Mouse (Mus musculus) urinary bladder, postnatal 36 days (tissue): ENCODE results near the gene Med16.

Experiments
- DNase-seq, 2 experiments: peaks; one replicate each; pipeline ENCODE4 v3.0.0; 2022; ENCODE audit warnings: low spot score in 2 of 2, mixed read lengths in 1 of 2

The Med16 gene

DNA sequence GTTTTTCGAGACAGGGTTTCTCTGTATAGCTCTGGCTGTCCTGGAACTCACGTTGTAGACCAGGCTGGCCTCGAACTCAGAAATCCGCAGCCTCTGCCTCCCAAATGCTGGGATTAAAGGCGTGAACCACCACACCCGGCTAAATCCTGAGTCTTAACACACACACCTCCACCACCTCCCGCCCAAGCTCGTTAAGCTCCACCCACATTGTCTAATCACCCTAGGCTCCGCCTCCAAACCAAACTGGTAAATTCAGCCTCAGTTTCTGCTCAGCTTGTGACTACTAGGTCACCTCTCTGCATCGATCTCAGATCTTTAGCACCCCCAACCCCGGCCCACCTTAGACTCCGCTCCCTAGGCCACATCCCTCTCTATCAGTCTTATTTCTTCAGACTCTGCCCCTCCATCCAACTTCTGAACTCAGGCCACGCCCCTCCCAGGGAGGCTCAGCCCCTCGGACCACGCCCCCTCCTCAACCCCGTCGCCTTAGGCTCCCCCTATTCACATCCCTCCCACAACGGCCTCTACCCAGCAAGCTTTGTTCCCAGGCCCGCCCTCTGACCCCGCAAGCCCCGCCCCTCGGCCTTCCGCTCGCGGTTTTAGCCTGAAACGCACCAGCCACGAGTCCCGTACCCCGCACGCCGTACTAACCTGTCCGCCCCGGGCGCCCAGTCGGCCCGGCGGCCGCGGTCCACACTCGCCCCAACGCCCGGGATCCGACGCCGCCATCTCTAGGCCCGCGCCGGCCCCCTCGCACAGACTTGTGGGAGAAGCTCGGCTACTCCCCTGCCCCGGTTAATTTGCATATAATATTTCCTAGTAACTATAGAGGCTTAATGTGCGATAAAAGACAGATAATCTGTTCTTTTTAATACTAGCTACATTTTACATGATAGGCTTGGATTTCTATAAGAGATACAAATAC lies at the start of gene Med16:
Med16 (minus strand) TSS at position 757 of the 925 bp plus-strand sequence.
- peak; percentile 94 to 95 for DNase-seq

DNA sequence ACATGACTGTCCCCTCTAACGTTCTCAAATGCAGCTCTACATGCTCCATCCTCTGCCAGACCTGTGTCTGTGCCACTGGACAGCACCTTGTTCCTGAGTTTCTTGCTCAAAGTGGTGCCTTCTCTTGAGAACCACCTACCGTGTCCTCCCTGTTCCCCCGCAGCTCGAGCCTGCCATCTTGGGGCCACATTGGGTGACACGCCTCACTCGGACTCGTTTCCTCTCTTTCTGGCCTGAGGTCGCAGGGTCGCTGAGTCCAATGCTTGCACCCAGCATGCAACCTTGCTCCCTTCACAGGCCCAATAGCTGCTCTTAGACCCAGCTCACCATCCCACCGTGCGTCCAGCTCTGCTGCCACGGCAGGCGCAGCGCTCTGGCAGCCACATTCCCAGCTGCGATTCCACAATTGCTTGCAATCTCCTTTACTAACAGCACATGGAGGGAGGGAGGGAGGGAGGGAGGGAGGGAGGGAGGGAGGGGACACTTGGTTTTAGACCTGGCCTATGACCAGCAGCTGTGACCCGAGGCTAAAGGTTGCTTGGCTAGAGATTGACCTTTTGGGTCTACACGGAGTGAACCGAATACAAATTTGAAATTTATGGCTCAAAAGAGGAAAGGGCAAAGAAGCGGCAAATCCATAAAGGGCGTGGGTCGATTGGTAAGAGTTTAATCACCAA lies 49.6 kb upstream of the Med16 start:
- DNase-seq, result peak; percentile 73 to 85

- no peak for DNase-seq
Measured at GRCm38 (mm10) chr10:79956643-79957154, 48.0 kb upstream of the Med16 start.

GRCm38 (mm10) chr10:79955691-79956090 lies 47.0 kb upstream of the Med16 start:
- DNase-seq, result no peak

GRCm38 (mm10) chr10:79953946-79954345 lies 45.2 kb upstream of the Med16 start:
- DNase-seq, result no peak

DNA sequence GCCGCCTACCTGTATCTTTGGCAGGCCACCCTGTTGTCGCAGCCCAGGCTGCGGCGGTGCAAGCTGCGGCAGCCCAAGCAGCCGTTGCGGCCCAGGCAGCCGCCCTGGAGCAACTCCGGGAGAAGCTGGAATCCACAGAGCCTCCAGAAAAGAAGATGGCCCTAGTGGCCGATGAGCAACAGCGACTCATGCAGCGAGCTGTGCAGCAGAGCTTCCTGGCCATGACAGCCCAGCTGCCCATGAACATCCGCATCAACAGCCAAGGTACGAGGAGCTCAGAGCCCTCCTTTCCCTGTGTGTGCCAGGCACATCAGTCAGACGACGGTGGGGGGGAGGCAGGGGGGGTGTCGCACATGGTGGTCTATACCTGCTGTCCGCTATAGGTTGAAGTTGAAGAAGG lies 41.9 kb upstream of the Med16 start:
- DNase-seq, result no peak

- no peak for DNase-seq
Measured at GRCm38 (mm10) chr10:79949873-79950272, 41.1 kb upstream of the Med16 start.

GRCm38 (mm10) chr10:79947502-79947901 lies 38.8 kb upstream of the Med16 start:
- no peak for DNase-seq

GRCm38 (mm10) chr10:79946752-79947322 lies 38.1 kb upstream of the Med16 start:
- no peak for DNase-seq

DNA sequence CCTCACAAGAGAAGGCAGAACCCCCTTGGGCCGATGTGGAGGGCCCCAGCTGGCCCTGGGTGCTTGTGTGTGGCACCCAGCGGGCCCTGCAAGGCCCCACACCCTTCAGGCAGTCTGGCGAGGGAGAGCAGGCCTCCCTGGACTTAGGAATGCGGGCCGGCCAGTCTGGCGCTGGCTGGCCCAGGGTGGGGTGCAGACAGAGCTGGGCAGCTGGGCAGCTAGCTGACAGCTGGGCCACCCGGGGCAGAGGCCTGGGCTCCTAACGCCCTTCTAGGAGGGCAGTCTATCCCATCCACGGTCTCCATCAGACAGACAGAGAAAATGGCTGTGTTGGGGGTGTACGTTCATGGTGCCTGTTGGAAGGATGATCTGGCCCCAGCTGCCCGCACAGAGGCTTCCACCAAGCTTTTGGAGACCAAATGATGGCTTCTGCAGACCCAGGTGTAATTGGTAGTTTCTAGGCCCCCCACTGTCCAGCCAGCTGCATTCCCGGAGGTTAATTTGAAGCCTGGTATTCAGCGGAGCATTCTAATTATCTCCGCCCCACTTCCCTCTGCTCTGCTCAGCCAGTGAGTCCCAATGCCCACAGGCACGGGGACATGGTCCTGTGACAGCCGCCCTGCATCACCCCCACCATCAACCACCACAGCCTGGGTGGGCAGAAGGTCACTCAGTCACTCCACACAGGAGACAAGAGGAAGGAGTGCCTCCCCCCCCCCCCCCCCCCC lies 36.9 kb upstream of the Med16 start:
- DNase-seq, result peak; percentile 44 to 46

DNA sequence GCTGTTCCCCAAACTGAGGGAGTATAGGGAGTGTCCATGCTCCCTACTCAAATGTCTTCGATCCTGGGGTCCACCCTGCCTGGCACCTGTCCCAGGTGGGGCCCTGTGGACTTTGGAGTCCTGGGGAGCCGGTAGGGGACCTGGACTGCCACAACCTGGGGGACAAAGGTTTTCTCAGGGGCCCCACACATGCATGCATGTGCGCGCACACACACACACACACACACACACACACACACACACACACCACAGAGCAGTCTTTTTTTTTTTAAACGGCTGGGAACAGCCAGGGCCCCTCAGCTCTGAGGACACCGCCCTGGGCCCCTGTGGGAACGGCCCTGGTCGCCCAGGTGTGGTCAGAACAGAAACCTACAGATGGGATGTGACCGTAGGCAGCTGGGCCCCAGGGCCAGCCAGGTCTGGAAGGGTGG lies 34.8 kb upstream of the Med16 start:
- no peak for DNase-seq

DNA sequence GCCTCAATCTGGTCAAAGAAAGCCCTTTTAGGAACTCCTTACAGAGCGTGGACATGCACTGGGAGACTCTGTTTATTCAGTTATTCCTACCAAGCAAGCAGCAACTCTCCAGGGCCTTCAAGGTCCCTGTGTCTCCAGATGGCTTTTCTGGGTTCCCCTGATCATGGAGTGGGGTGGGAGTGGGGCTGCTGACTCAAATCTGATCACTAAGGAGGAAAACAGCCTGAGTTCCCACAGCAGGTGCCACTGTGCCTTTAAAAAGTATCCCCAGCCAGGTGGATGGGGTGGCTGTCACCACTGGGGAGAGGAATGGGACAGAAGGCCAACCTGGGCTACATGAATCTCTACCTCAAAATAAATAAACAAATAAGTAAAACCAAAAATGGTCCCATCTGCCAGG lies 34.3 kb upstream of the Med16 start:
- no peak for DNase-seq

GRCm38 (mm10) chr10:79940749-79941148 lies 32.0 kb upstream of the Med16 start:
- DNase-seq, result no peak

DNA sequence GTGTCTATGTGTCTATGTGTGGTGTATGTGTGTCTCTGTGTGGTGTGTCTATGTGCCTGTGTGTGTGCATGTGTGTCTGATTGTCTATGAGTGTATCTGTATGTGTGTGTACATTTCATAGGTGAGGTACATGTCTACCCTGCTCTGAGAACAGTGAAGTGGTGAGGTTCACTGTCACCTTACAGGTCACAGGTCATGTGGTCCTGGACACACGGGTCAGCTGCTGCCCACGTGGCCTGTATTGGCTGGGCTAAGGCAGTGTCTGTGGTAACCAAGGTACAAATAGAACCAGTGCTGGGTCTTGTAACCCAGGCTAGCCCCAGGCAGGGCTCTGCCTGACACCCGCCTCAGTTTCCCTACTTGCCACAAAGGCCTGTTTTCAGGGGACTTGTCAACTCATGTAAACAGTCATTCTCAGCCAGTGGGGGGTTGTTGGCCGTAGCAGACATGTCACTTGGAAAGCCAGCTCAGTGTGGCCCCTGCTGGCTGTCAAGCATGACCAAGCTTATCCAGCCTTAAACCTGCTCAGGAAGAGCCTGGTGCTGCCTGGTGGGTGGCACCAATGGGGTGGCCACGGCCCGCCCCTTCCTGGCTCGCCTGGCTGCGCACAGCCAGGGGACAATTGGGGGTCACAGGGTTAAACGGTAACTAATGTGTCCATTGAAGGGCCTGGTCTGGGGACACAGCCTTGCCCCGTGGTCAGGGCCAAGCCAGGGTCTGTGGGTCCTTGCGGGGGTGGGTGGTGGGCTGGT lies 29.2 kb upstream of the Med16 start:
- no peak for DNase-seq

DNA sequence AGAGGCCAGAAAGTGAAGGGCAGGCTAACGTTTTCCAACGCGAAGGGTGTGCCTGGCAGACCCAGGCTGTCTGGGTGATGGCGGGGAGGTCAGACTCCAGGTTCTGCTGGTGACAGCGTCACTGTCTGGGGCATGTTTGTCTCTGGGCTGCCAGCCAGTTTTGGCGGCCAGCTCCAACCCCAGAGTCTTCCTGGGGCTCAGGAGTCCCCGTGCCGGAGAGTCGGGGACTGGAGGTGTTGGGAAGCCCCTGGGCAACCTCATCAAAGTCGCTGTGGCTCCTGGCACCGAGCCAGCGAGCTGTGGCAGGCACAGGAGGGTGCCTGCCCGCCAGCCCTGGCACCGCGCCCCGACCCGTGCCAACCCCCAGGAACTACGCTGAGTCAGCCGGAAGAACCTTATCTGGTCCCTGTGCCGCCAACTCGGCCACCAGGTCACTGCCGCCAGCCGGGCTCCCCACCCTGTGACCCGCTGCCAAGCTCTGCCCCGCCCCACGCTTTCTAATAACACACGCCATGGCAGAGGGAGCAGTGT lies 28.3 kb upstream of the Med16 start:
- DNase-seq, result peak; percentile 86 to 89

- no peak for DNase-seq
Measured at GRCm38 (mm10) chr10:79936284-79936910, 27.7 kb upstream of the Med16 start.

GRCm38 (mm10) chr10:79934794-79935569 lies 26.3 kb upstream of the Med16 start:
- no peak for DNase-seq

DNA sequence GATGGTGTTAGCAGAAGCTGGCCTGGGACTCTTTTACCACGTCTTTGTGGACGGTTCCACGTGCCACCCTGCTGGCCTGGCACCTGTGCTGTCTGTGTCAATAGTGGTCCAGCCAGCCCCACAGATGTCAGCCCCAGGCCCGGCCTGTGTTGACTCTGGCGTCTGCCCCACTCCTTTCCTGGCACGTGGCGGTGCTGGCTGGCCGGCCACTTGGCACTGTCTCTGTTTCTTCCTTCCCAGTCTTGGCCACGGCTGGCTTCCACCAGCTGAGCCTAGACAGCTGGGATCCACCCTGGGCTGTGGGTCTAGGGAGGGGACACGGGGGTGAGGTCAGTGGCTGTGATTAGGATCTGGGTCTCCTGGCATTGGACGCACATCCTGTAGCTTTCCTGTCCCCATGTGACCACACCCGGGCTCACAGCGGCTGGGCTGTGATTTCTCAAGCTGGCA lies 25.6 kb upstream of the Med16 start:
- DNase-seq, result peak; percentile 70 to 89

- DNase-seq, result no peak
Measured at GRCm38 (mm10) chr10:79933861-79934260, 25.1 kb upstream of the Med16 start.
